In genomic region chr6:29397575-29397974, GRCm38 (mm10) we compare ENCODE assay signal across 9 mouse cellular contexts. TPM values are rescaled to one million over a fixed set of nuclear protein-coding genes. Genes with fewer than 3 reads are reported as not detected.
DNase-seq lines count a peak whose midpoint lies in the region; ATAC-seq lines count a peak whose summit lies in the region.
"Had no signal": no experiment of that assay in that cellular context is flagged by ENCODE, and none has a peak within 500 bp of the region (broad histone marks: within the 10 kb centered on the region; RNA-seq: fewer than 3 reads in every experiment).

No protein-coding gene starts in this region.

- peaks cover 28% of the 10 kb centered on the region for H3K4me1 ChIP-seq in heart, embryonic 12.5 days (replicated peaks)
- peaks cover 31% of the 10 kb centered on the region for H3K4me1 ChIP-seq in forebrain, embryonic 10.5 days

- no peak for DNase-seq in heart, adult 8-10 months (ENCODE audit: low spot score)
- DNase-seq in brain, adult 2 months (ENCODE audit: low read depth, low spot score) = peak; percentile 79
- DNase-seq in forebrain, embryonic 10.5 days (ENCODE audit: extremely low spot score, low spot score) = peak; percentile 25
- peak; percentile 35 for DNase-seq in layer of hippocampus, adult 9-11 months
- DNase-seq in neural tube, embryonic 10.5 days (ENCODE audit: extremely low spot score, low spot score) = peak; percentile 23
- no peak for DNase-seq in gastrocnemius, adult 18-20 months (ENCODE audit: low spot score)
- no peak for DNase-seq in adrenal gland, adult 8-10 months

- H3K4me3 ChIP-seq in heart, embryonic 12.5 days = peak overlapping the region; percentile 85
- H3K4me3 ChIP-seq in forebrain, embryonic 10.5 days = peak overlapping the region; percentile 84

- no peaks in the 10 kb centered on the region for H3K9me3 ChIP-seq in heart, embryonic 12.5 days (replicated peaks)
- no peaks in the 10 kb centered on the region for H3K9me3 ChIP-seq in forebrain, embryonic 10.5 days

- peak overlapping the region; percentile 83 for H3K4me2 ChIP-seq in heart, embryonic 12.5 days

- H3K36me3 ChIP-seq in heart, embryonic 12.5 days = peaks cover 18% of the 10 kb centered on the region
- H3K36me3 ChIP-seq in forebrain, embryonic 10.5 days (replicated peaks) = peaks cover 7% of the 10 kb centered on the region

- H3K27me3 ChIP-seq in heart, embryonic 12.5 days (replicated peaks) = peaks cover 39% of the 10 kb centered on the region
- peaks cover 49% of the 10 kb centered on the region for H3K27me3 ChIP-seq in forebrain, embryonic 10.5 days (ENCODE audit: poor library complexity, severe bottlenecking)

- H3K9ac ChIP-seq in heart, embryonic 12.5 days = peak overlapping the region; percentile 89
- H3K9ac ChIP-seq: liver, embryonic 14.5 days had no signal

- ATAC-seq in heart, embryonic 12.5 days (ENCODE audit: insufficient number of reproducible peaks, low FRiP score) = peak; percentile 47; the same call in 1 of the 2 replicates

- peak overlapping the region; percentile 71; the same call in 1 of the 2 replicates for H3K27ac ChIP-seq in heart, embryonic 12.5 days (ENCODE audit: poor library complexity, severe bottlenecking)
- H3K27ac ChIP-seq in forebrain, embryonic 10.5 days = peak overlapping the region; percentile 87
- H3K27ac ChIP-seq: liver, embryonic 14.5 days had no signal

- 11% methylated on average over 6 of the region's 6 CpGs for WGBS in heart, embryonic 12.5 days
- 6% methylated on average over 6 of the region's 6 CpGs for WGBS in forebrain, embryonic 10.5 days

RNA-seq across cellular contexts. Expression of gene Ccdc136, which starts 1.5 kb away (rescaled TPM):
- 25.1 and 27.0 TPM in 2 replicates for polyA plus RNA-seq in heart, embryonic 12.5 days (2016; fragmentation: Nextera tagmentation; extraction: Ambion mirVana)
- 1 to 10 TPM; 1.1 to 2.9 (median 2.5) TPM for total RNA-seq in heart, adult 8-10 months (2022)
- 21.2 and 21.6 TPM in 2 replicates for polyA plus RNA-seq in forebrain, embryonic 10.5 days (2016; fragmentation: Nextera tagmentation; extraction: Ambion mirVana)
- total RNA-seq in gastrocnemius, adult 18-20 months (2021) = 10 to 100 TPM; 11.8 to 12.2 TPM
- total RNA-seq in adrenal gland, adult 8-10 months (2022) = 10 to 100 TPM in 1 of 4 experiments, 1 to 10 TPM in 3; 4.4 to 13.1 (median 5.7) TPM

RNA-seq across cellular contexts. Expression of gene Opn1sw, which starts 9.3 kb away (rescaled TPM):
- polyA plus RNA-seq in heart, embryonic 12.5 days (2016; fragmentation: Nextera tagmentation; extraction: Ambion mirVana) = 0.65 and 0.69 TPM in 2 replicates
- under 1 TPM in 2 of 4 experiments, not detected in 2; 0.22 to 0.79 TPM for total RNA-seq in heart, adult 8-10 months (2022)
- polyA plus RNA-seq in forebrain, embryonic 10.5 days (2016; fragmentation: Nextera tagmentation; extraction: Ambion mirVana) = 0.24 and 0.28 TPM in 2 replicates
- under 1 TPM in 1 of 2 experiments, not detected in 1; 0.26 TPM for total RNA-seq in gastrocnemius, adult 18-20 months (2021)
- total RNA-seq in adrenal gland, adult 8-10 months (2022) = not detected

RNA-seq across cellular contexts. Expression of gene Flnc, which starts 35.5 kb away (rescaled TPM):
- polyA plus RNA-seq in heart, embryonic 12.5 days (2016; fragmentation: Nextera tagmentation; extraction: Ambion mirVana) = 90.7 and 98.1 TPM in 2 replicates
- 100 to 1,000 TPM; 195 to 305 (median 272) TPM for total RNA-seq in heart, adult 8-10 months (2022)
- polyA plus RNA-seq in forebrain, embryonic 10.5 days (2016; fragmentation: Nextera tagmentation; extraction: Ambion mirVana) = 2.1 and 2.6 TPM in 2 replicates
- 100 to 1,000 TPM; 349 to 691 TPM for total RNA-seq in gastrocnemius, adult 18-20 months (2021)
- 1 to 10 TPM; 2.9 to 8.6 (median 5.2) TPM for total RNA-seq in adrenal gland, adult 8-10 months (2022)

RNA-seq across cellular contexts. Expression of gene Calu, which starts 49.7 kb away (rescaled TPM):
- polyA plus RNA-seq in heart, embryonic 12.5 days (2016; fragmentation: Nextera tagmentation; extraction: Ambion mirVana) = 476 and 483 TPM in 2 replicates
- 100 to 1,000 TPM; 230 to 251 (median 234) TPM for total RNA-seq in heart, adult 8-10 months (2022)
- polyA plus RNA-seq in forebrain, embryonic 10.5 days (2016; fragmentation: Nextera tagmentation; extraction: Ambion mirVana) = 225 and 238 TPM in 2 replicates
- 10 to 100 TPM; 71.3 to 96.1 TPM for total RNA-seq in gastrocnemius, adult 18-20 months (2021)
- total RNA-seq in adrenal gland, adult 8-10 months (2022) = 100 to 1,000 TPM; 121 to 136 (median 126) TPM

Comparison
In these comparisons a context has a peak if more than half of its experiments do, and no peak if none do; other contexts are left out.
1. DNase-seq: peak in brain, adult 2 months (single experiment), forebrain, embryonic 10.5 days (single experiment), layer of hippocampus, adult 9-11 months (single experiment) and neural tube, embryonic 10.5 days (single experiment); none in heart, adult 8-10 months (single experiment), gastrocnemius, adult 18-20 months (single experiment) and adrenal gland, adult 8-10 months (single experiment).
2. RNA of gene Flnc, which starts 35.5 kb away (total RNA-seq): 349 to 691 TPM in gastrocnemius, adult 18-20 months and 195 to 305 TPM in heart, adult 8-10 months; 2.9 to 8.6 TPM in adrenal gland, adult 8-10 months; every median in the first group is over 10 times any median in the second.